Mouse (Mus musculus): ENCODE results near the gene Mtmr11. TPM values are rescaled to one million over a fixed set of nuclear protein-coding genes. Genes with fewer than 3 reads are reported as not detected.

The Mtmr11 gene
- polyA plus RNA-seq, 1 experiment from 2014 or later: 14.1 TPM

DNA sequence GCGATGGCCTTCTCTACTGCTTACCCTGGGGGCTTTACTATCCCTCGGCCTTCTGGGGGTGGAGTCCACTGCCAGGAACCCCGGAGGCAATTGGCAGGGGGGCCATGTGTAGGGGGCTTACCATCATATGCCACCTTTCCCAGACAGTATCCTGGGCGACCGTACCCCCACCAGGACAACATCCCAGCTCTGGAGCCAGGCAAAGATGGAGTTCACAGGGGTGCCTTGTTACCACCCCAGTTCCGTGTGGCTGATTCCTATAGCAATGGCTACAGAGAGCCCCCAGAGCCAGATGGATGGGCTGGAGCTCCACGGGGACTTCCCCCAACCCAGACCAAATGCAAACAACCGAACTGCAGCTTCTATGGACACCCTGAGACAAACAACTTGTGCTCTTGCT lies 6.3 kb upstream of the Mtmr11 start:
- H3K9ac ChIP-seq: no peak overlapping the region
- no peak overlapping the region for H3K4me2 ChIP-seq
- H3K9me3 ChIP-seq: no peaks in the 10 kb centered on the region
- H3K36me3 ChIP-seq: peaks cover 56% of the 10 kb centered on the region
- no peak overlapping the region for H3K27ac ChIP-seq (replicated peaks)
- ATAC-seq (ENCODE audit: low read depth): no peak
- H3K4me1 ChIP-seq (replicated peaks): peaks cover 3% of the 10 kb centered on the region
- H3K27me3 ChIP-seq: no peaks in the 10 kb centered on the region
- 86% methylated on average over 8 of the region's 8 CpGs for WGBS
- no peak overlapping the region for H3K4me3 ChIP-seq

DNA sequence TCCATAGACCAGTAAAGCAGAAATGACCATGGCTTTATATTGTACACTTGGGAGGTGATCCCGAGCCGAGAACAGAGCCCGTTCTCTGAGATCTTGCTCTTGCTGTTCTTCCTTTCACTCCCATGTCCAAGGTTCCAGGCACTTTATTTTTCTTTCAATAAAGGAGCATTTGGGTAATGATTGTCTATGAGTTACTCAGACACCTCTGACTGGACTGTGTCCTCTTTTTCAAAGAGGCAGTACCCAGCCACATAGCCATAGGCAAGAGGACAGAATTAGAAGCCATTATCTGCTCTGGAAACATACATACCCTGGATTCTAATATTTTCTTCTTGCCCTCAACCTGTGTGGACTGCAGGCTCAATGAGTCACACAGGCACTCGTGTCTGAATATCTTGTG lies 2.0 kb upstream of the Mtmr11 start:
- Histone ChIP-seq H3K27me3 (no peaks in the 10 kb centered on the region), H3K4me2 (no peak overlapping the region), H3K4me3 (no peak overlapping the region), H3K9ac (no peak overlapping the region), H3K9me3 (no peaks in the 10 kb centered on the region), H3K27ac (replicated peaks) (no peak overlapping the region), H3K36me3 (peaks cover 12% of the 10 kb centered on the region), H3K4me1 (replicated peaks) (peaks cover 25% of the 10 kb centered on the region)
- no peak for ATAC-seq (ENCODE audit: low read depth)
- WGBS: 77% methylated on average over 4 of the region's 4 CpGs

DNA sequence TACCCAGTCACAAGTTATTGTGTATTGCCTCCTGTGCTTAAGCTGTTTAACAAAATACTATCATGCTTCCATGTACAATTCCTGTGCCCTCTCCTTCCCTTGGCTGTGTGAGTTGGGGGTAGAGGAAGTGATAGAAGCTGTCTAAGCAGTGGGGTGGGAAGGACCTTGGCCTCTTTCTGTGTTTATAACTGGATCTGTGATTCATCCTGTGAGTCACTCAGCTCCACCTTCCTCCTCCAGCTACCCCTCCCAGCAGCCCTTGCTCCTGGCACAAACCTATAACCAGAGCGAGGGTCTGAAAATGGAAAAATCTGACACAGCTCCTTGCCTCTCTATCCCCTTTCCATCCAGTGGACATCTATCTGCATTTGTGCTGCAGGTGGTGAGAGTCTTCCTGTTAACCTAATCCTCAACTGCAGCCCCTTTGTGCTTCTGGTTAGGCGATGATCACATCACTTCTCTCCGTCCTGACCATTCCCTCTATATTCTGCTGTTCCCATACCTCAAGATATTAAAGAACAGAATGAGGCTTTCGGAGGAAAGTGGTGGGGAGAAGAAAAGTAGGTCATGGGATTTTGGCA lies 1.5 kb upstream of the Mtmr11 start:
- 66% methylated on average over 4 of the region's 4 CpGs for WGBS
- Histone ChIP-seq H3K9me3 (no peaks in the 10 kb centered on the region), H3K4me2 (peak overlapping the region; percentile 78), H3K4me3 (no peak overlapping the region), H3K4me1 (replicated peaks) (peaks cover 25% of the 10 kb centered on the region), H3K36me3 (peaks cover 7% of the 10 kb centered on the region), H3K9ac (0 out of 2 replicates have a peak overlapping the region, but pooled peaks have one; percentile 72), H3K27me3 (no peaks in the 10 kb centered on the region), H3K27ac (replicated peaks) (no peak overlapping the region)
- no peak for ATAC-seq (ENCODE audit: low read depth)

DNA sequence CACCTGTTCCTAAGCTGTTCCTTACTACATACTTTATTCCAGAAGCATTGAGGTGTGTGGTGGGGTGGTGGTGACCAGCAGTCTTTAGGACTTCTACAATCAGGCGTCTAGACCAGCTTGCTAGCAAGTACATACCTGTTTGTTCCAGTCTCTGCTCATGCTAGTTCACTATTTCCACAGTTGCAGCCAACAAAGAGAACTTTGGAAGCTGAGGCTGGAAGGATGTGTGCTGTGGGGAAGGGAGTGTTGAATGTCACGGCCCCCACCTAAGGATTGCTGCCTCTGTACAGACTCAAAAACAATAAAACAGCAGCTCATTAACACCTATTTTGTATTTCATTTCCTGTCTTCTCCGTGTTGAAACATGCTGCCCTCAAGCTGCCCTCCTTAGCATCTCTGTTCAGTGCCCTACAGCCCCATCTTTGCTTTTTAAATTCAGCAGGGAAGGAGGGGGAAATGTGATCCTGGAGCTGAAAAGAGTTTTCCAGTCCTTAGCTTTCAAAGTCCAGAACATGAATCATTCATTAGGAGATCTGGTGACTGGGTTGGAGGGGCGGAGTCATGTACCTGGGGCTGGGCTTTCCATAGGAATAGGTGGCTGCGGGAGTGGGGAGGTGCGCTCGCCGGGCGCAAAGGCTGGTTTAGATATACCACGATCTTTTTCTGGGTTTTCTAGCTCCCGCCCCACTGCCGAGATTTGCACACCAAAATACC lies 844 bp upstream of the Mtmr11 start:
- peak overlapping the region; percentile 78 for H3K4me2 ChIP-seq
- H3K9ac ChIP-seq: peak overlapping the region; percentile 72
- H3K27ac ChIP-seq (replicated peaks): 0 out of 2 replicates have a peak overlapping the region, but pooled peaks have one; percentile 7
- peaks cover 25% of the 10 kb centered on the region for H3K4me1 ChIP-seq (replicated peaks)
- H3K9me3 ChIP-seq: no peaks in the 10 kb centered on the region
- peak; percentile 63 for ATAC-seq (ENCODE audit: low read depth)
- WGBS: 3% methylated on average over 12 of the region's 12 CpGs
- H3K27me3 ChIP-seq: no peaks in the 10 kb centered on the region
- H3K36me3 ChIP-seq: peaks cover under 1% of the 10 kb centered on the region
- peak overlapping the region; percentile 44 for H3K4me3 ChIP-seq

DNA sequence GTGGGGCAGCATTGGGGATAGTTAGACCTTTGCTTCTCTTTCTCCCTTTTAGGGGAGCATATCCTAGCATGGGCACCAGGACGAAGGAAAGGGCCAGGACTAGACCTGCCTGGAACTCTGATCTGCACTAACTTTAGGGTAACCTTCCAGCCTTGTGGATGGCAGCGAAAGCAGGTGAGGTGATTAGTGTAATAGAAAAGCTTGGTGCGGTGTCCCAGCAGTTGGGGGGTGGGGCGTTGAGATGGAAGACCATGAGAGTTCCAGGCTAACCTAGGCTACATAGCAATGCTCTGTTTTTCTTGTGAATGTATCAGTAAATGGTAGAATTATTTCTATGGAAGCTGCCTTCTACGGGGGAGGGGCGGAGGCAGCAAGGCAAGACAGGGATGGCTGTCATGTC lies 1.2 kb downstream of the Mtmr11 start:
- Histone ChIP-seq H3K9me3 (no peaks in the 10 kb centered on the region), H3K4me2 (peak overlapping the region; percentile 78), H3K27ac (replicated peaks) (no peak overlapping the region), H3K4me3 (no peak overlapping the region), H3K36me3 (no peaks in the 10 kb centered on the region), H3K27me3 (no peaks in the 10 kb centered on the region), H3K4me1 (replicated peaks) (peaks cover 25% of the 10 kb centered on the region), H3K9ac (0 out of 2 replicates have a peak overlapping the region, but pooled peaks have one; percentile 72)
- WGBS: 87% methylated on average over 6 of the region's 6 CpGs
- ATAC-seq (ENCODE audit: low read depth): no peak

DNA sequence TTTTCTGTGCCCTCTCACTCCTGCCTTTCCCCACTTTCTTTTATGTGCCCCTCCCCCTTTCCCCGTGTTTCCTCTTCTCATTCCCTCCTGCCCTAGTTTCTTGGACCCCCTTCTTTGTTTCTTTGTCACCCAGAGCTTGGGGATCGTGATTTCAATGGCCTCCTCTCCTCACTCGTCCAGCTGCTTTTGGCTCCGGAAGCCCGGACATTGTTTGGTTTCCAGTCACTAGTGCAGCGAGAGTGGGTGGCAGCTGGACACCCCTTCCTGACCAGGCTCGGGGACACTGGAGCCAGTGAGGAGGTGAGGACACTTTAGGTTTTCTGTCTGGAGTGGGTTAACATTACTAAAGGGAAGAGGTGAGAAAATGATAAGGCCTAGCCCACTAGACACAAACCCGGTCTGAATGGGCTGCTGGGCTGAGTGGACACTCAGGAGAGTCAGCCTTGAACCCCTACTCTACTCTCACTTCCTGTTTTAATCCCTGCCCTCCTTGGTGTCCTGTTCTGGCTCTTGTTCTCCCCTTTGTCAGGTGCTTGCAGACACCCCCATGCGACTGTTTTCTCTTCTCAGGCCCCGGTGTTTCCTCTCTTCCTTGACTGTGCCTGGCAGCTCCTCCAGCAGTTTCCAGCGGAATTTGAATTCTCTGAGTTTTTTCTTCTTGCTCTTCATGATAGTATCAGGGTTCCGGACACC lies 6.8 kb downstream of the Mtmr11 start:
- no peaks in the 10 kb centered on the region for H3K9me3 ChIP-seq
- no peaks in the 10 kb centered on the region for H3K27me3 ChIP-seq
- ATAC-seq (ENCODE audit: low read depth): no peak
- WGBS: 74% methylated on average over 12 of the region's 12 CpGs
- no peak overlapping the region for H3K4me2 ChIP-seq
- no peak overlapping the region for H3K9ac ChIP-seq
- no peak overlapping the region for H3K4me3 ChIP-seq
- peaks cover 25% of the 10 kb centered on the region for H3K4me1 ChIP-seq (replicated peaks)
- H3K27ac ChIP-seq (replicated peaks): 0 out of 2 replicates have a peak overlapping the region, but pooled peaks have one; percentile 9
- H3K36me3 ChIP-seq: no peaks in the 10 kb centered on the region

DNA sequence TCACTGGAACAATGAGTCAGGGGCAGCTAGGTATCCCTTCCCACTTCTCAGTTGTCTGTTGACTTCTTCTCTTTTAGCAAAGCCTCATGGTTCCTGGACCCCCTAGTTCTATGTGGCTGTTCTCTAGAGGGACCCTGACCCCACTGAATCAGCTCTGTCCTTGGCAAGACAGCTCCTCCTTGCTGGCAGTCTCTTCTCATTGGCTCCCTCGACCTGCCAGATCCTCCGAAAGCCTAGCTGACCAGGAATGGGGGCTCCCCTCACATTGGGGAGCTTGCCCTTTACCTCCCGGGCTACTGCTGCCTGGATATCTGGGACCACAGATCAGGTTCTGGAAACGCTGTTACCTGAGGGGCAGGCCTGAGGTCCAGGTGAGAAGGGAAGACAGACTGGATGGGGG lies 8.5 kb downstream of the Mtmr11 start:
- Histone ChIP-seq H3K9me3 (no peaks in the 10 kb centered on the region), H3K36me3 (peaks cover 15% of the 10 kb centered on the region), H3K27ac (replicated peaks) (peak overlapping the region; percentile 42), H3K9ac (no peak overlapping the region), H3K27me3 (no peaks in the 10 kb centered on the region), H3K4me2 (no peak overlapping the region), H3K4me1 (replicated peaks) (peaks cover 40% of the 10 kb centered on the region), H3K4me3 (no peak overlapping the region)
- ATAC-seq (ENCODE audit: low read depth): no peak
- WGBS: 91% methylated on average over 4 of the region's 4 CpGs

DNA sequence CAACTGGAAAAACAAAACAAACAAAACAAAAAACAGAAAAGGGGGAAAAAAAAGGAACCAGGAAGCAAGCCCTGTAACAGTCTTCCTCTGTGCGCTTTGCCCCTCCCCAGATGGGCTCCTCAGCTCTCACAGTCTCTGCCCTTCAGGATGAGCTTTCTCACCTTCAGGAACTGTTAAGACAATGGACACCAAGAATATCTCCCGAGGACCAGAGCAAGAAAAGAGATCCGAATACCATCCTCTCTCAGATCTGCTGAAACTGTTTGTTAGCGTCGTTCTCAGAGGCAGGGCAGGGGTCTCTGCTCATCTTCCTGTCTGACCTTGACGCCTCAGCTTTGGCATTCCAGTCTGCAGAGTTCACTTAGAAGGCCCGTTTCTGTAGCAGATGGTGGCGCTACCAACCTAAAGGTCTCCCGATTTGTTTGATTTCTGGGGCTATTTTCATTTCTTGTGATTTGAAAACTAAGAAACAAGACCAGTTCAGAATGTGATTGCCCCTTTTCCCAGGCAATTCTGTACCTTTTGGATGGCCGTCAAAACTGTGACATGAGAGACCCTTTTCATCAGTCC lies 9.3 kb downstream of the Mtmr11 start:
- no peaks in the 10 kb centered on the region for H3K9me3 ChIP-seq
- H3K4me2 ChIP-seq: peak overlapping the region; percentile 96
- H3K27me3 ChIP-seq: no peaks in the 10 kb centered on the region
- peak overlapping the region; percentile 90 for H3K9ac ChIP-seq
- H3K27ac ChIP-seq (replicated peaks): peak overlapping the region; percentile 99
- H3K4me1 ChIP-seq (replicated peaks): peaks cover 44% of the 10 kb centered on the region
- ATAC-seq (ENCODE audit: low read depth): no peak
- peaks cover 22% of the 10 kb centered on the region for H3K36me3 ChIP-seq
- WGBS: 71% methylated on average over 10 of the region's 10 CpGs
- peak overlapping the region; percentile 74 for H3K4me3 ChIP-seq

DNA sequence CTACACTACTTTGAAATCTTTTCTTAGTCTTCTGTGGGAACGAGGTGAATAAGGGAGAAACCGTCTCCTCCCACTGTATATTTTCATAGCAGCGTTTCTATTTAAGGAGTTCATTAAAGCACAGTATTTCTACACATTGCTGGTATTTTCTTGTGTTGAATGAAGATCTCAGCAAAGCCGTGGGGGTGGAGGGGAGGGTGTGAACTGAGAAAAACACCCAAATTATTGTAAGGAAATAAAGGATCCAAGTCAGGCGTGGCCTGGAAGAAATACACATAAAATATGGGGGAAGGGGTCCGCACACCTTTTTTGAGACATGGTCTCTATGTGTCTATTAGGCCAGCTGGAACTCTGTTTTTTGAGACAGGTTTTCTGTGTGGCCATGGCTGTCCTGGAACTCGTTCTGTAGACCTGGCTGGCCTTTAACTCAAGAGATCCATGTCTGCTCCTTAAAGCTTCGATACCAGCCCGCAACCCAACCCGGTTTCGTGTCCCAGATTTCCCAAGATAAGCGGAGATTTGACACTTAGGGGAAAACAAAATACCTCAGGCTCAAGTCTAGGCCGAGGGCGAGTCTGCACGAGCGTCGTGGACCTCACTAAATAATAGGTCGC lies 9.9 kb downstream of the Mtmr11 start:
- H3K4me1 ChIP-seq (replicated peaks): peaks cover 47% of the 10 kb centered on the region
- ATAC-seq (ENCODE audit: low read depth): peak; percentile 29
- H3K4me2 ChIP-seq: peak overlapping the region; percentile 96
- H3K9me3 ChIP-seq: no peaks in the 10 kb centered on the region
- H3K4me3 ChIP-seq: peak overlapping the region; percentile 74
- peaks cover 28% of the 10 kb centered on the region for H3K36me3 ChIP-seq
- no peaks in the 10 kb centered on the region for H3K27me3 ChIP-seq
- H3K9ac ChIP-seq: peak overlapping the region; percentile 90
- H3K27ac ChIP-seq (replicated peaks): peak overlapping the region; percentile 99
- WGBS: 25% methylated on average over 18 of the region's 18 CpGs

DNA sequence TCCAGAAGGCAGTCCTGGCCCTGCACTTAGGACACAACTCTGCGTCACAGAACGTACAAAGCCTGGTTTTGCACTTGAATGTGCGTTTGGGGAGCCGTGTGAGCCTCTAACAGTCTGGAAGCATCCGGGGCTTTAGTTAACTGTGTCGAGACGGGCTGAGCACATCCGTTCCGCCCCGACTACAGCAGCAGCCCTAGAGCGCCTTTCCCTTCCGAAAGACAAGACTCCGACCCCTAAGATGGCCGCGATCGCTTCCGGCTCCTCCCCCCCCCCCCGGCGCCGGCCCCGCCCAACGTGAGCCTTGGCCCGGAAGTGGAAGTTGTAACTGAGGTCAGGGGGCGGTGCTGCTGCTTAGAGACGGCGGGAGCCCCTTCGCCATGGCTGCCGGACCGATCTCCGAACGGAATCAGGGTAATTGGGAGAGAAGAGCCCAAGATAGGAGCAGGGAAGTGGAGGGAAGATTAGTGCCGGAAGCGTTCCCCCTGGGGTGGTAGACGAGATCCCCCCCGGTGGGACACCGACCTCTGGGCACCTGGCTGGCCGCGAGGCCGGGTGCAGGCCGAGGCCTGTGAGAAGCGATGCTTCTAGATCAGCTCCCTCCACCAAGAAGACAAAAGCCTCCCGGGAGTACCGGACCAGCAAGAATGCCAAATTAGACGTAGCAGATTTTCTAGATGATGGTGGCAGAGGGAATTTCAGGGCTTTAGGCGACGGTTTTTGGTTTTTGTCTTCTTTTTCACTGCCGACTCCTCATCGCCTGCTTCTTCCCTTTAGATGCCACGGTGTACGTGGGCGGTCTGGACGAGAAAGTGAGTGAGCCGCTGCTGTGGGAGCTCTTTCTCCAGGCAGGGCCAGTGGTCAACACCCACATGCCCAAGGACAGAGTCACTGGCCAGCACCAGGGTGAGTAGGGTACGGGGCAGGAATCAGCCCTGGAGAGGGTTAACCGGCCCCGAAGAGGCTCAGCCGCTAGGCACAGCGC lies 10.7 kb downstream of the Mtmr11 start, which contains the start of gene Sf3b4:
Gene Sf3b4, plus strand, starts transcription at position 136 of the 982 bp plus-strand sequence.
- WGBS: under 1% methylated on average over 58 of the region's 58 CpGs
- ATAC-seq (ENCODE audit: low read depth): peak; percentile 94
- no peaks in the 10 kb centered on the region for H3K27me3 ChIP-seq

DNA sequence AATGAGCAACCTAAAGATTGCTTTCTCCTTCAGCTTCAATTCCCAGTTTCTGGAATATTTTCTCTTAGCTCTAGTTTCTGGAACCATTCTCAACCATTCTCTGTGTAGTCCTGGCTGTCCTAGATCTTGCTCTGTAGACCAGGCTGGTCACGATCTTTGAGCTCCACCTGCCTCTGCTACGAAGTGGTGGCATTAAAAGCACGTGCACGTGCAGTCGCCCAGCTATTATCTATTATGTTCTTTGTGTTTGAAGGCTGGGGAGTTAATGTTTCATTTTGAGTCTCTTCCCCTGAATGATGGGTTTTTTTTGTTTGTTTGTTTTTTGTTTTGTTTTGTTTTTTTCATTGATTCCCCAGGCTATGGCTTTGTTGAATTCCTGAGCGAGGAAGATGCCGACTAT lies 11.4 kb downstream of the Mtmr11 start:
- WGBS: 35% methylated on average over 7 of the region's 7 CpGs
- no peak for ATAC-seq (ENCODE audit: low read depth)

More for the DNA sequence above, 10.7 kb downstream of the Mtmr11 start, which contains the start of gene Sf3b4:
- Histone ChIP-seq H3K9me3 (no peaks in the 10 kb centered on the region), H3K9ac (peak within 1 kb of the TSS; percentile 90), H3K4me3 (peak within 1 kb of the TSS; percentile 74), H3K4me1 (replicated peaks) (peaks cover 47% of the 10 kb centered on the region), H3K27ac (replicated peaks) (peak within 1 kb of the TSS; percentile 99), H3K36me3 (peaks cover 33% of the 10 kb centered on the region), H3K4me2 (peak within 1 kb of the TSS; percentile 96)

More for the DNA sequence above, 11.4 kb downstream of the Mtmr11 start:
- peak overlapping the region; percentile 90 for H3K9ac ChIP-seq
- H3K4me3 ChIP-seq: peak overlapping the region; percentile 74
- peaks cover 40% of the 10 kb centered on the region for H3K36me3 ChIP-seq
- no peaks in the 10 kb centered on the region for H3K27me3 ChIP-seq
- peak overlapping the region; percentile 96 for H3K4me2 ChIP-seq
- H3K27ac ChIP-seq (replicated peaks): 0 out of 2 replicates have a peak overlapping the region, but pooled peaks have one; percentile 99
- peaks cover 47% of the 10 kb centered on the region for H3K4me1 ChIP-seq (replicated peaks)
- H3K9me3 ChIP-seq: no peaks in the 10 kb centered on the region
